24 mouse cellular contexts compared by ENCODE assay signal in genomic region chr3:30722036-30722435, GRCm38 (mm10). TPM values are rescaled to one million over a fixed set of nuclear protein-coding genes. Genes with fewer than 3 reads are reported as not detected.
"Had no signal": no experiment of that assay in that cellular context is flagged by ENCODE, and none has a peak within 500 bp of the region (broad histone marks: within the 10 kb centered on the region; RNA-seq: fewer than 3 reads in every experiment).

No protein-coding gene starts in this region.

- H3K27me3 ChIP-seq: midbrain, embryonic 13.5 days; midbrain, embryonic 15.5 days; neural tube, embryonic 12.5 days; stomach, embryonic 15.5 days had no signal

- H3K9ac ChIP-seq: lung, embryonic 14.5 days; midbrain, embryonic 13.5 days; midbrain, embryonic 15.5 days; neural tube, embryonic 12.5 days; stomach, embryonic 15.5 days had no signal

- H3K4me3 ChIP-seq: midbrain, embryonic 13.5 days; midbrain, embryonic 15.5 days; neural tube, embryonic 12.5 days; stomach, embryonic 15.5 days had no signal

- H3K27ac ChIP-seq: midbrain, embryonic 13.5 days; midbrain, embryonic 15.5 days; neural tube, embryonic 12.5 days; stomach, embryonic 15.5 days; stomach, postnatal 0 days had no signal

- H3K36me3 ChIP-seq: midbrain, embryonic 13.5 days; midbrain, embryonic 15.5 days; neural tube, embryonic 12.5 days; stomach, embryonic 15.5 days had no signal

- H3K4me1 ChIP-seq: midbrain, embryonic 13.5 days; midbrain, embryonic 15.5 days; neural tube, embryonic 12.5 days had no signal

- DNase-seq: lung, adult 18-20 months; lung, embryonic 14.5 days; lung, postnatal 10 days; lung, postnatal 4 days; right cerebral cortex, postnatal 14 days; thymus, adult 2 months; thymus, postnatal 14 days; thymus, postnatal 36 days had no signal

- ATAC-seq: midbrain, embryonic 13.5 days; midbrain, embryonic 15.5 days had no signal

- H3K4me2 ChIP-seq: lung, embryonic 14.5 days; midbrain, embryonic 11.5 days; midbrain, embryonic 13.5 days; midbrain, embryonic 15.5 days; neural tube, embryonic 12.5 days; stomach, embryonic 15.5 days had no signal

- H3K9me3 ChIP-seq: midbrain, embryonic 13.5 days; midbrain, embryonic 15.5 days; neural tube, embryonic 12.5 days; stomach, embryonic 15.5 days had no signal

RNA-seq across cellular contexts. Expression of gene Lrrc31, which starts 22.4 kb away (rescaled TPM):
- total RNA-seq: megakaryocyte, adult 5-6 weeks; megakaryocyte-erythroid progenitor cell, adult 5-6 weeks; midbrain, postnatal 0 days; monocyte, adult 5-6 weeks; neutrophil, adult 5-6 weeks had no signal
- polyA plus RNA-seq: liver, embryonic 16.5 days; lung, embryonic 14.5 days; midbrain, embryonic 11.5 days; midbrain, embryonic 15.5 days; midbrain, postnatal 0 days; neural tube, embryonic 12.5 days; neural tube, embryonic 14.5 days; spleen, adult 2 months; testis, adult 2 months had no signal

RNA-seq across cellular contexts. Expression of gene Samd7, which starts 24.1 kb away (rescaled TPM):
- total RNA-seq: megakaryocyte, adult 5-6 weeks; megakaryocyte-erythroid progenitor cell, adult 5-6 weeks; monocyte, adult 5-6 weeks; neutrophil, adult 5-6 weeks had no signal
- polyA plus RNA-seq: lung, embryonic 14.5 days; lung, embryonic 16.5 days; midbrain, embryonic 11.5 days; midbrain, embryonic 13.5 days; midbrain, embryonic 15.5 days; neural tube, embryonic 12.5 days; neural tube, embryonic 14.5 days; stomach, embryonic 15.5 days; stomach, postnatal 0 days; thymus, adult 2 months had no signal
